Mouse (Mus musculus): Measurements from ENCODE around the gene Fam24a. TPM values are rescaled to one million over a fixed set of nuclear protein-coding genes. Genes with fewer than 3 reads are reported as not detected.

Gene Fam24a
- polyA plus RNA-seq, 1 experiment: not detected

- TF ChIP-seq GATA1 (IDR thresholded peaks at IDR 0.05; ENCODE audit: borderline replicate concordance, low read length): no peak
- no peak for TF ChIP-seq FLI1 (IDR thresholded peaks at IDR 0.05; ENCODE audit: low read length)
- Histone ChIP-seq H3K36me3 (replicated peaks; ENCODE audit: low read length) (no peaks in the 10 kb centered on the region), H3K27me3 (replicated peaks) (no peaks in the 10 kb centered on the region), H3K4me1 (no peaks in the 10 kb centered on the region; the same call in 1 of the 2 replicates), H3K4me3 (replicated peaks) (no peak overlapping the region), H3K9me3 (no peaks in the 10 kb centered on the region)
Observed at GRCm38 (mm10) chr7:131331688-131332087, 2.0 kb upstream of the Fam24a start.

GRCm38 (mm10) chr7:131337502-131338068, 3.9 kb downstream of the Fam24a start:
- H3K9me3 ChIP-seq: no peaks in the 10 kb centered on the region
- H3K4me3 ChIP-seq (replicated peaks): no peak overlapping the region
- TF ChIP-seq GATA1 (IDR thresholded peaks at IDR 0.05; ENCODE audit: borderline replicate concordance, low read length) (no peak), FLI1 (IDR thresholded peaks at IDR 0.05; ENCODE audit: low read length) (no peak)
- no peaks in the 10 kb centered on the region; the same call in 1 of the 2 replicates for H3K4me1 ChIP-seq
- no peaks in the 10 kb centered on the region for H3K27me3 ChIP-seq (replicated peaks)
- H3K36me3 ChIP-seq (replicated peaks; ENCODE audit: low read length): peaks cover 42% of the 10 kb centered on the region

GRCm38 (mm10) chr7:131345856-131346541, 12.3 kb downstream of the Fam24a start:
- H3K27me3 ChIP-seq (replicated peaks): no peaks in the 10 kb centered on the region
- H3K4me1 ChIP-seq: no peaks in the 10 kb centered on the region
- H3K4me3 ChIP-seq (replicated peaks): no peak overlapping the region
- TF ChIP-seq GATA1 (IDR thresholded peaks at IDR 0.05; ENCODE audit: borderline replicate concordance, low read length) (no peak), FLI1 (IDR thresholded peaks at IDR 0.05; ENCODE audit: low read length) (no peak)
- no peaks in the 10 kb centered on the region for H3K9me3 ChIP-seq
- peaks cover 85% of the 10 kb centered on the region for H3K36me3 ChIP-seq (replicated peaks; ENCODE audit: low read length)

- Histone ChIP-seq H3K9me3 (no peaks in the 10 kb centered on the region), H3K4me1 (peaks cover 21% of the 10 kb centered on the region), H3K4me3 (replicated peaks) (no peak overlapping the region), H3K27me3 (replicated peaks) (no peaks in the 10 kb centered on the region), H3K36me3 (replicated peaks; ENCODE audit: low read length) (peaks cover 76% of the 10 kb centered on the region)
- TF ChIP-seq FLI1 (IDR thresholded peaks at IDR 0.05; ENCODE audit: low read length) (no peak), GATA1 (IDR thresholded peaks at IDR 0.05; ENCODE audit: borderline replicate concordance, low read length) (no peak)
Observed at GRCm38 (mm10) chr7:131356105-131356504, 22.4 kb downstream of the Fam24a start.

GRCm38 (mm10) chr7:131362269-131362614, 28.6 kb downstream of the Fam24a start:
- TF ChIP-seq FLI1 (IDR thresholded peaks at IDR 0.05; ENCODE audit: low read length) (no peak), GATA1 (IDR thresholded peaks at IDR 0.05; ENCODE audit: borderline replicate concordance, low read length) (no peak)
- Histone ChIP-seq H3K9me3 (no peaks in the 10 kb centered on the region), H3K27me3 (replicated peaks) (peaks cover 2% of the 10 kb centered on the region), H3K36me3 (replicated peaks; ENCODE audit: low read length) (peaks cover 27% of the 10 kb centered on the region), H3K4me1 (peaks cover 22% of the 10 kb centered on the region), H3K4me3 (replicated peaks) (peak overlapping the region; percentile 98)

- peaks cover 22% of the 10 kb centered on the region for H3K4me1 ChIP-seq
- peaks cover 2% of the 10 kb centered on the region for H3K27me3 ChIP-seq (replicated peaks)
- H3K4me3 ChIP-seq (replicated peaks): peak within 1 kb of the TSS; percentile 98
- peaks cover 22% of the 10 kb centered on the region for H3K36me3 ChIP-seq (replicated peaks; ENCODE audit: low read length)
- no peak for TF ChIP-seq GATA1 (IDR thresholded peaks at IDR 0.05; ENCODE audit: borderline replicate concordance, low read length)
- peak; percentile 52; the same call in 1 of the 2 replicates for TF ChIP-seq FLI1 (IDR thresholded peaks at IDR 0.05; ENCODE audit: low read length)
- H3K9me3 ChIP-seq: no peaks in the 10 kb centered on the region
Observed at GRCm38 (mm10) chr7:131362615-131363300, 29.1 kb downstream of the Fam24a start, which contains the start of gene 2310057M21Rik. TSS of gene 2310057M21Rik (minus strand) at chr7:131362759.

- H3K4me1 ChIP-seq: peaks cover 22% of the 10 kb centered on the region
Observed at GRCm38 (mm10) chr7:131364131-131364530, 30.5 kb downstream of the Fam24a start.

GRCm38 (mm10) chr7:131370648-131371469, 37.2 kb downstream of the Fam24a start, which contains the start of gene Pstk:
TSS of gene Pstk (plus strand) at chr7:131371141.
- H3K27me3 ChIP-seq (replicated peaks): peaks cover 2% of the 10 kb centered on the region
- H3K4me1 ChIP-seq: peaks cover 30% of the 10 kb centered on the region
- TF ChIP-seq FLI1 (IDR thresholded peaks at IDR 0.05; ENCODE audit: low read length) (no peak), GATA1 (IDR thresholded peaks at IDR 0.05; ENCODE audit: borderline replicate concordance, low read length) (no peak)
- peaks cover 15% of the 10 kb centered on the region for H3K36me3 ChIP-seq (replicated peaks; ENCODE audit: low read length)
- H3K9me3 ChIP-seq: no peaks in the 10 kb centered on the region
- H3K4me3 ChIP-seq (replicated peaks): peak within 1 kb of the TSS; percentile 94

More at GRCm38 (mm10) chr7:131364131-131364530, 30.5 kb downstream of the Fam24a start:
- Histone ChIP-seq H3K9me3 (no peaks in the 10 kb centered on the region), H3K4me3 (replicated peaks) (no peak overlapping the region), H3K36me3 (replicated peaks; ENCODE audit: low read length) (peaks cover 10% of the 10 kb centered on the region), H3K27me3 (replicated peaks) (peaks cover 2% of the 10 kb centered on the region)
- no peak for TF ChIP-seq GATA1 (IDR thresholded peaks at IDR 0.05; ENCODE audit: borderline replicate concordance, low read length)
- TF ChIP-seq FLI1 (IDR thresholded peaks at IDR 0.05; ENCODE audit: low read length): no peak

GRCm38 (mm10) chr7:131371470-131371860, 37.8 kb downstream of the Fam24a start:
- H3K4me3 ChIP-seq (replicated peaks): peak overlapping the region; percentile 94
- H3K36me3 ChIP-seq (replicated peaks; ENCODE audit: low read length): peaks cover 15% of the 10 kb centered on the region
- TF ChIP-seq FLI1 (IDR thresholded peaks at IDR 0.05; ENCODE audit: low read length): no peak
- TF ChIP-seq GATA1 (IDR thresholded peaks at IDR 0.05; ENCODE audit: borderline replicate concordance, low read length): no peak
- peaks cover 30% of the 10 kb centered on the region for H3K4me1 ChIP-seq
- peaks cover 2% of the 10 kb centered on the region for H3K27me3 ChIP-seq (replicated peaks)
- H3K9me3 ChIP-seq: no peaks in the 10 kb centered on the region

Measured in megakaryocyte, embryonic 14.5 days (primary cell).